Mouse (Mus musculus) lung, postnatal 0 days (tissue): Measurements from ENCODE around the gene Gstm1. TPM values are rescaled to one million over a fixed set of nuclear protein-coding genes. Genes with fewer than 3 reads are reported as not detected.
A peak's percentile ranks its signal among the peaks of the same experiment; 100 is the strongest.

Source experiments
- ATAC-seq: fragments of 200-750 bp; cut with Nextera tagmentation; 2 replicates; pipeline ENCODE4 v1.8.0; 2017; ENCODE audit warnings: moderate library complexity
- DNase-seq: peaks from one replicate; pipeline ENCODE4 v3.0.0-alpha.2; 2016; ENCODE audit warnings: low spot score
- H3K27ac ChIP-seq: fragments of 300-500 bp; sonication (generic); 2 replicates; pipeline ENCODE4 v1.5.1; 2014; ENCODE audit warnings: antibody characterized with exemption, mild to moderate bottlenecking, low read length, mixed read lengths
- H3K27me3 ChIP-seq: fragments of 300-500 bp; sonication (generic); replicated peaks from 2 replicates; pipeline ENCODE4 v1.6.1; 2014; ENCODE audit warnings: low read length, mixed read lengths; ENCODE audit not compliant: insufficient read depth
- H3K36me3 ChIP-seq: fragments of 300-500 bp; sonication (generic); 2 replicates; pipeline ENCODE4 v1.6.1; 2014; ENCODE audit warnings: low read length, mixed read lengths; ENCODE audit not compliant: insufficient read depth
- H3K4me1 ChIP-seq: fragments of 300-500 bp; sonication (generic); 2 replicates; pipeline ENCODE4 v1.6.1; 2014; ENCODE audit warnings: antibody characterized with exemption, low read depth, low read length, mixed read lengths; ENCODE audit not compliant: insufficient read depth
- H3K4me2 ChIP-seq: fragments of 300-500 bp; sonication (generic); replicated peaks from 2 replicates; pipeline ENCODE4 v1.6.1; 2014; ENCODE audit warnings: low read depth, mild to moderate bottlenecking, low read length, moderate library complexity, mixed read lengths
- H3K4me3 ChIP-seq: fragments of 300-500 bp; sonication (generic); 2 replicates; pipeline ENCODE4 v1.5.1; 2014; ENCODE audit warnings: low read depth, low read length
- H3K9ac ChIP-seq: fragments of 300-500 bp; sonication (generic); replicated peaks from 2 replicates; pipeline ENCODE4 v1.6.1; 2014; ENCODE audit warnings: low read depth, mild to moderate bottlenecking
- H3K9me3 ChIP-seq: fragments of 300-500 bp; sonication (generic); 2 replicates; pipeline ENCODE4 v1.6.1; 2016; ENCODE audit warnings: low read length, mixed read lengths
- CTCF ChIP-seq: IDR thresholded peaks from 2 replicates; pipeline ENCODE4 v1.5.1; 2016; ENCODE audit warnings: antibody characterized with exemption, mild to moderate bottlenecking
- EP300 ChIP-seq: IDR thresholded peaks from 2 replicates; pipeline ENCODE4 v1.6.1; 2016; ENCODE audit warnings: antibody characterized with exemption, mild to moderate bottlenecking, control low read depth
- WGBS: fragments of 180-500 bp; shearing (Covaris S2); extraction: QIAGEN DNeasy Blood & Tissue Kit; methylation state at CpG from one replicate; pipeline ENCODE4 v1.1.7; 2014; 5-methylcytosine and 5-hydroxymethylcytosine counted together
- polyA plus RNA-seq: library from polyadenylated mRNA; unstranded; fragments of >200 nt; fragmentation: Nextera tagmentation; extraction: Ambion mirVana; gene quantifications from 2 replicates; pipeline ENCODE4 v1.2.1, GENCODE M21; 2015

Gene Gstm1
- 230 and 249 TPM in 2 replicates for polyA plus RNA-seq

DNA sequence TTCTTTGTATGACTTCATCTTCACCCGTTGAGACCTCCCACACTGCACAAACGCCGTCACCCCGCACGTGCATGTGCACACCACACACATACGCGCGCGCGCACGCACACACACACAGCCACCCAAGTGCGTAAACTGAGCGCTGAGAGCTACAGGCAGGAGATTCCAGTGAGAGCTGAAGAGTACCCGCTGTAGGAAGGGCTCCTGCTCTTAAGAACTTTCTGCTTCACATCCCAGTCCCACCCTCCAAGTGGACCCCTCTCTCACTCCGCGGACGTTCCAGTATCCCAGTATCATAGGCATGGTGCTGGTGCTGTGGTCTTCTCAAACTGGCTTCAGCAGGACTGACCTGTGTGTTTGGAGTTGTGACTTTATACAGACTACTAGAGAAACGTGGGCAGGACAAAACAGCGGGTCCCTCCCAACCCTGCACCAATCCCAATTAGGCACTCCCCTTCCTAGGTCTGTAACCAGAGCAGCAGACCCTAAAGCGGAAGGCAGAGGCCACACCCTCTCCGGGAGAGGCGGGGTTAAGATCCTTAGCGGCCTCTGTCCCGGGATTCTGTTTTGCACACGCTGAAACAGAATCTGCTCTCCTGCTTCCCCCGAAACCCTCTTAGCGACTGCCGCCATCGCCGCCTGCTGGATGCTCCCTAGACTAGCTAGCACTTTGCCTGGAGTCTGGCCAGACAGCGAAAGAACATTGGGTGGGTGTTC lies at the start of gene Gstm1:
TSS of gene Gstm1 (minus strand) at position 501 of the 717 bp plus-strand sequence.
- Histone ChIP-seq H3K27ac (peak within 1 kb of the TSS; percentile 96), H3K4me3 (peak within 1 kb of the TSS; percentile 42), H3K9me3 (no peaks in the 10 kb centered on the region), H3K36me3 (no peaks in the 10 kb centered on the region), H3K27me3 (no peaks in the 10 kb centered on the region), H3K9ac (peak within 1 kb of the TSS; percentile 56; the same call in 1 of the 2 replicates), H3K4me2 (peak within 1 kb of the TSS; percentile 67), H3K4me1 (0 out of 2 replicates have a peak, but pooled peaks cover 8% of the 10 kb centered on the region)
- WGBS: under 1% methylated on average over 31 of the region's 31 CpGs
- ATAC-seq (peak; percentile 98), DNase-seq (peak; percentile 99)
- TF ChIP-seq EP300 (peak; percentile 64; the same call in 1 of the 2 replicates), CTCF (peak; percentile 96)

DNA sequence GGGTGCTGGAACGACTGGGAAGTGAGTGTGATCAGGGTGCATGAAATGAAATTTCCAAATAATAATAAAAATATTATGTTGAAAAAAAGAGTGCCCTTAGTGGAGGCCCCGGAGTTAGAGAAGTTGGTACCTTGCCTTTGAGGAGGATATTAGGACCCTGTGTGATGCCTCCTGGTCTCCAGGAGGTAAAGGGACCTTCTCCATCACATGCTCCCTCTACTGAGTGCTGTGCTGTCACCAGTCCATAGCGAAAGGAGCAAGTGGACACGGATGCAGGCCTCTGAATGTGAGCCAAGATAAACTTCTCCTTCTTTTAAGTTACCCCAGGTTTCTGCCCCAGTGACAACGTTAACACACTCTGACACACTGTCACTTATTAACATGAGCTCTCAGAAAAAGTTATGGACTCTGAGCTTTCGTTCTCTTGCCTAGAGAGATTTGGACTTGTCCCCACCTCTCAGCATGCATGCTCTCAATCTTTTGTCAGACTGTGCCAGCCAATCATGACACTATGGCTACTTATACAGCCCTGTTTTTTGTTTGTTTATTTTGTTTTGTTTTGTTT lies 49.7 kb upstream of the Gstm1 start:
- Histone ChIP-seq H3K9me3 (no peaks in the 10 kb centered on the region), H3K4me3 (no peak overlapping the region), H3K4me1 (no peaks in the 10 kb centered on the region), H3K27me3 (no peaks in the 10 kb centered on the region), H3K27ac (no peak overlapping the region), H3K9ac (no peak overlapping the region), H3K4me2 (no peak overlapping the region), H3K36me3 (no peaks in the 10 kb centered on the region)
- TF ChIP-seq CTCF: no peak
- no peak for TF ChIP-seq EP300
- 46% methylated on average over 6 of the region's 6 CpGs for WGBS
- ATAC-seq (no peak), DNase-seq (no peak)

DNA sequence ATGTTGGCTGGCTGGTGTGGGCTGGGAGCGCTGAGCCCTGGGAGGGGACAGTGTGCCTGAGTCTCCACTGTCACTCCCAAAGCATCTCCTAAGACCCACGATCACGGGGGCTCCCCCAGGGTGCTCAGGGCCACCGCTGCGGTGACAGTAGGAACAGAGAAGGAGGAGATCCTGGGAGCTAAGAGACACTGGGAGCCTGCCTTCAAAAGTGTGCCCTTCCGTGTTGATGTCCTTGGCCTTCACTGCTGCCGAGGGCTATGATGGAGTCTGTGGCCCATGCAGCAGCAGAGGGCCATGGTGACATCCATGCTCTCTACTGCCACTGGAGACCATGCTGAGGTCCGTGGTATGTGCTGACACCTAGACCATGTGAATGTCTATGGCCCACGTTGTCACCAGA lies 47.8 kb upstream of the Gstm1 start:
- Histone ChIP-seq H3K27me3 (no peaks in the 10 kb centered on the region), H3K4me2 (no peak overlapping the region), H3K9me3 (no peaks in the 10 kb centered on the region), H3K27ac (no peak overlapping the region), H3K4me3 (no peak overlapping the region), H3K9ac (no peak overlapping the region), H3K4me1 (no peaks in the 10 kb centered on the region), H3K36me3 (no peaks in the 10 kb centered on the region)
- 74% methylated on average over 9 of the region's 9 CpGs for WGBS
- TF ChIP-seq EP300 (no peak), CTCF (no peak)
- DNase-seq: no peak
- ATAC-seq: no peak

DNA sequence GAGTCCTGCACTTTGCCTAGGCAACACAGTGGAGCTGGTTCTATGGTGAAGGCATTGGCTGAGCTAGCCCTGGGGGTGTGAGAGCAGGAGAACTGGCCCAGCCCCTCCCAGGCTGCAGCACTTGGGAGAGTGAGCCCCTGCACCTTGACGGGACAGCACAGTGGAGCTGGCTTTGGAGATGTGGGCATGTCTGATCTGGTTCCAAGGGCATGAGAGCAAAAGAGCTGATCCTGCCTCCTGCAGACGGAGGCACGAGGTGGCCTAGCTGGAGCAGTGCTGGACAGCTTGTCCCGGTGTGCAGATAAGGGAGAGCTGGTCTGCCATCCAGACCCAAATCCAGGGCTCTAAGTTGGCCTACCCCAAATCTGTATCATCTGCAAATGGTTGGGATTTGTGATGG lies 46.9 kb upstream of the Gstm1 start:
- no peak for ATAC-seq
- H3K27me3 ChIP-seq: no peaks in the 10 kb centered on the region
- H3K9ac ChIP-seq: no peak overlapping the region
- H3K4me2 ChIP-seq: no peak overlapping the region
- WGBS: 58% methylated on average over 4 of the region's 4 CpGs
- no peaks in the 10 kb centered on the region for H3K36me3 ChIP-seq
- H3K27ac ChIP-seq: no peak overlapping the region
- TF ChIP-seq EP300: no peak
- TF ChIP-seq CTCF: no peak
- H3K4me3 ChIP-seq: no peak overlapping the region
- H3K4me1 ChIP-seq: no peaks in the 10 kb centered on the region
- H3K9me3 ChIP-seq: no peaks in the 10 kb centered on the region
- no peak for DNase-seq

DNA sequence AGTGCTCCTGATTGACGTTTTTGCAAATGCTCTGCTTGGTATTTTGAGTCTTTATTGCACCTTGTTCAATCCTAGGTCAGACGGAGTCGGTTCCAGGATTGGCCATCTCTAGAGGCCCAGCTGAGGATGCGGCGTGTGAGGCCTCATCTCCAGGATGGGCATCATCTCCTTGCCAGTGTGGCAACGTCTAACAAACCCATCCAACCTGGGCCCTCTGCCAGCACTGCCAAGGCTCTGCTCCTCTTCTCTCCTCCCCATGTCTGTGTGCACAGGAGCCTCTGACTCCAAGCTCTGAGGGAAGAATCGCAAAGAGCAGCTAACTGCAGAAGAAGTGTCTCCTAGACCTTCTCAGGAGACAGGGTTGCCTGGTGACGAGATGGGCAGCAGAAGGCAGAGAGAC lies 44.9 kb upstream of the Gstm1 start:
- H3K36me3 ChIP-seq: no peaks in the 10 kb centered on the region
- no peak overlapping the region for H3K9ac ChIP-seq
- TF ChIP-seq CTCF (no peak), EP300 (no peak)
- H3K9me3 ChIP-seq: no peaks in the 10 kb centered on the region
- H3K4me3 ChIP-seq: no peak overlapping the region
- no peak overlapping the region for H3K27ac ChIP-seq
- no peak overlapping the region for H3K4me2 ChIP-seq
- ATAC-seq (no peak), DNase-seq (no peak)
- no peaks in the 10 kb centered on the region for H3K27me3 ChIP-seq
- no peaks in the 10 kb centered on the region for H3K4me1 ChIP-seq
- 79% methylated on average over 8 of the region's 8 CpGs for WGBS

DNA sequence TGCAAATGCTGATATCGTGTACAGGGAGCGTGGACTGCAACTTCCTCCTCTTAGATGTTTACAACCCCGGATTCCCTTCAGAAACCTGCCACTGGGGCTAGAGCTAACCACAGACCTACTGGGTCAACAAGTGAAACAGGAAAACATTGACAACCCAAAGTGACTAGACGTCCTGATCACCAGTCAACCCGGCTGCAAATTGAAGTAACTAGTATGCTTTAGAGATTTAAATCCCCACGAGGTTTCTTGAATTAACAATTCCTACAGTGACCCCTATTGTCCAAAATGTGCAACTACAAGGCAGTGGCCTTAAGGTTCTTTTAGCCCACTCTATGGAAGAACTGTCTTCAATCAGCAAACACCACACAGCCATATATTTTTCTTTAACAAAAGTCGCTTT lies 43.6 kb upstream of the Gstm1 start:
- H3K36me3 ChIP-seq: no peaks in the 10 kb centered on the region
- H3K9ac ChIP-seq: no peak overlapping the region
- no peaks in the 10 kb centered on the region; the same call in 1 of the 2 replicates for H3K27me3 ChIP-seq
- ATAC-seq (peak; percentile 19; the same call in 1 of the 2 replicates), DNase-seq (peak; percentile 82)
- WGBS: 11% methylated on average over 7 of the region's 7 CpGs
- no peaks in the 10 kb centered on the region for H3K4me1 ChIP-seq
- TF ChIP-seq CTCF (peak; percentile 85), EP300 (no peak)
- peak overlapping the region; percentile 27; the same call in 1 of the 2 replicates for H3K4me2 ChIP-seq
- no peak overlapping the region for H3K27ac ChIP-seq
- no peaks in the 10 kb centered on the region for H3K9me3 ChIP-seq
- H3K4me3 ChIP-seq: no peak overlapping the region
